Mouse (Mus musculus): Measurements from ENCODE around the gene Sgca. TPM values are rescaled to one million over a fixed set of nuclear protein-coding genes. Genes with fewer than 3 reads are reported as not detected.

Gene Sgca
- polyA plus RNA-seq, 1 experiment from 2014 or later: 0.96 TPM

GRCm38 (mm10) chr11:95004937-95005198, 28.7 kb upstream of the Sgca start:
- Histone ChIP-seq H3K36me3 (ENCODE audit: control insufficient read depth, insufficient read depth) (peaks cover 31% of the 10 kb centered on the region), H3K9me3 (replicated peaks; ENCODE audit: control insufficient read depth, low read length) (no peaks in the 10 kb centered on the region), H3K4me2 (ENCODE audit: low read depth, low read length) (no peak overlapping the region), H3K4me3 (ENCODE audit: low read depth, low read length) (no peak overlapping the region), H3K27me3 (ENCODE audit: control insufficient read depth, insufficient read depth, low read depth, low read length) (no peaks in the 10 kb centered on the region), H3K9ac (ENCODE audit: low read depth, low read length) (no peak overlapping the region), H3K27ac (ENCODE audit: low read length) (no peak overlapping the region), H3K4me1 (ENCODE audit: control insufficient read depth, low read depth, low read length) (peaks cover 66% of the 10 kb centered on the region)
- ATAC-seq (ENCODE audit: low read depth): no peak
- 73% methylated on average over 6 of the region's 6 CpGs for WGBS (ENCODE audit: insufficient replicate concordance)

- no peak for ATAC-seq (ENCODE audit: low read depth)
- Histone ChIP-seq H3K36me3 (ENCODE audit: control insufficient read depth, insufficient read depth) (peaks cover 36% of the 10 kb centered on the region), H3K4me1 (ENCODE audit: control insufficient read depth, low read depth, low read length) (peaks cover 70% of the 10 kb centered on the region), H3K27me3 (ENCODE audit: control insufficient read depth, insufficient read depth, low read depth, low read length) (no peaks in the 10 kb centered on the region), H3K9me3 (replicated peaks; ENCODE audit: control insufficient read depth, low read length) (no peaks in the 10 kb centered on the region), H3K9ac (ENCODE audit: low read depth, low read length) (no peak overlapping the region), H3K27ac (ENCODE audit: low read length) (0 out of 2 replicates have a peak overlapping the region, but pooled peaks have one; percentile 48), H3K4me2 (ENCODE audit: low read depth, low read length) (no peak overlapping the region), H3K4me3 (ENCODE audit: low read depth, low read length) (no peak overlapping the region)
- WGBS (ENCODE audit: insufficient replicate concordance): 75% methylated on average over 12 of the region's 12 CpGs
These were observed 28.2 kb upstream of the Sgca start for GRCm38 (mm10) chr11:95004136-95004936.

GRCm38 (mm10) chr11:95002705-95003104, 26.6 kb upstream of the Sgca start:
- Histone ChIP-seq H3K27me3 (ENCODE audit: control insufficient read depth, insufficient read depth, low read depth, low read length) (no peaks in the 10 kb centered on the region), H3K9ac (ENCODE audit: low read depth, low read length) (no peak overlapping the region), H3K4me3 (ENCODE audit: low read depth, low read length) (no peak overlapping the region), H3K36me3 (ENCODE audit: control insufficient read depth, insufficient read depth) (peaks cover 38% of the 10 kb centered on the region), H3K4me1 (ENCODE audit: control insufficient read depth, low read depth, low read length) (peaks cover 70% of the 10 kb centered on the region), H3K4me2 (ENCODE audit: low read depth, low read length) (no peak overlapping the region), H3K27ac (ENCODE audit: low read length) (no peak overlapping the region), H3K9me3 (replicated peaks; ENCODE audit: control insufficient read depth, low read length) (no peaks in the 10 kb centered on the region)
- no peak for ATAC-seq (ENCODE audit: low read depth)
- 90% methylated on average over 8 of the region's 8 CpGs for WGBS (ENCODE audit: insufficient replicate concordance)

GRCm38 (mm10) chr11:95001584-95002347, 25.6 kb upstream of the Sgca start:
- WGBS (ENCODE audit: insufficient replicate concordance): 83% methylated on average over 21 of the region's 21 CpGs
- H3K4me3 ChIP-seq (ENCODE audit: low read depth, low read length): no peak overlapping the region
- H3K4me2 ChIP-seq (ENCODE audit: low read depth, low read length): no peak overlapping the region
- no peak overlapping the region for H3K9ac ChIP-seq (ENCODE audit: low read depth, low read length)
- peak overlapping the region; percentile 18; the same call in 1 of the 2 replicates for H3K27ac ChIP-seq (ENCODE audit: low read length)
- no peak for ATAC-seq (ENCODE audit: low read depth)
- H3K9me3 ChIP-seq (replicated peaks; ENCODE audit: control insufficient read depth, low read length): no peaks in the 10 kb centered on the region
- peaks cover 38% of the 10 kb centered on the region for H3K36me3 ChIP-seq (ENCODE audit: control insufficient read depth, insufficient read depth)
- H3K4me1 ChIP-seq (ENCODE audit: control insufficient read depth, low read depth, low read length): peaks cover 70% of the 10 kb centered on the region
- H3K27me3 ChIP-seq (ENCODE audit: control insufficient read depth, insufficient read depth, low read depth, low read length): no peaks in the 10 kb centered on the region

- Histone ChIP-seq H3K4me2 (ENCODE audit: low read depth, low read length) (peak overlapping the region; percentile 28; the same call in 1 of the 2 replicates), H3K27me3 (ENCODE audit: control insufficient read depth, insufficient read depth, low read depth, low read length) (no peaks in the 10 kb centered on the region), H3K9ac (ENCODE audit: low read depth, low read length) (peak overlapping the region; percentile 15; the same call in 1 of the 2 replicates), H3K9me3 (replicated peaks; ENCODE audit: control insufficient read depth, low read length) (no peaks in the 10 kb centered on the region), H3K4me1 (ENCODE audit: control insufficient read depth, low read depth, low read length) (peaks cover 70% of the 10 kb centered on the region), H3K4me3 (ENCODE audit: low read depth, low read length) (no peak overlapping the region), H3K27ac (ENCODE audit: low read length) (peak overlapping the region; percentile 32), H3K36me3 (ENCODE audit: control insufficient read depth, insufficient read depth) (peaks cover 38% of the 10 kb centered on the region)
- ATAC-seq (ENCODE audit: low read depth): peak; percentile 19; the same call in 1 of the 2 replicates
- WGBS (ENCODE audit: insufficient replicate concordance): 4% methylated on average over 8 of the region's 8 CpGs
These were observed 24.9 kb upstream of the Sgca start for GRCm38 (mm10) chr11:95001058-95001457.

- H3K9me3 ChIP-seq (replicated peaks; ENCODE audit: control insufficient read depth, low read length): no peaks in the 10 kb centered on the region
- H3K4me3 ChIP-seq (ENCODE audit: low read depth, low read length): no peak overlapping the region
- H3K27me3 ChIP-seq (ENCODE audit: control insufficient read depth, insufficient read depth, low read depth, low read length): no peaks in the 10 kb centered on the region
- H3K36me3 ChIP-seq (ENCODE audit: control insufficient read depth, insufficient read depth): peaks cover 38% of the 10 kb centered on the region
- 10% methylated on average over 4 of the region's 4 CpGs for WGBS (ENCODE audit: insufficient replicate concordance)
- ATAC-seq (ENCODE audit: low read depth): no peak
- H3K4me2 ChIP-seq (ENCODE audit: low read depth, low read length): peak overlapping the region; percentile 28; the same call in 1 of the 2 replicates
- H3K4me1 ChIP-seq (ENCODE audit: control insufficient read depth, low read depth, low read length): peaks cover 71% of the 10 kb centered on the region
- H3K27ac ChIP-seq (ENCODE audit: low read length): peak overlapping the region; percentile 32
- peak overlapping the region; percentile 15; the same call in 1 of the 2 replicates for H3K9ac ChIP-seq (ENCODE audit: low read depth, low read length)
These were observed 24.4 kb upstream of the Sgca start for GRCm38 (mm10) chr11:95000548-95000947.

- Histone ChIP-seq H3K4me3 (ENCODE audit: low read depth, low read length) (no peak overlapping the region), H3K27me3 (ENCODE audit: control insufficient read depth, insufficient read depth, low read depth, low read length) (no peaks in the 10 kb centered on the region), H3K36me3 (ENCODE audit: control insufficient read depth, insufficient read depth) (peaks cover 34% of the 10 kb centered on the region), H3K4me2 (ENCODE audit: low read depth, low read length) (no peak overlapping the region), H3K9ac (ENCODE audit: low read depth, low read length) (no peak overlapping the region), H3K9me3 (replicated peaks; ENCODE audit: control insufficient read depth, low read length) (no peaks in the 10 kb centered on the region), H3K27ac (ENCODE audit: low read length) (peak overlapping the region; percentile 32), H3K4me1 (ENCODE audit: control insufficient read depth, low read depth, low read length) (peaks cover 75% of the 10 kb centered on the region)
- 51% methylated on average over 8 of the region's 8 CpGs for WGBS (ENCODE audit: insufficient replicate concordance)
- no peak for ATAC-seq (ENCODE audit: low read depth)
These were observed 24.0 kb upstream of the Sgca start for GRCm38 (mm10) chr11:95000128-95000527.

GRCm38 (mm10) chr11:94998041-94998531, 22.0 kb upstream of the Sgca start:
- Histone ChIP-seq H3K4me2 (ENCODE audit: low read depth, low read length) (peak overlapping the region; percentile 66), H3K36me3 (ENCODE audit: control insufficient read depth, insufficient read depth) (peaks cover 27% of the 10 kb centered on the region), H3K9me3 (replicated peaks; ENCODE audit: control insufficient read depth, low read length) (no peaks in the 10 kb centered on the region), H3K27ac (ENCODE audit: low read length) (peak overlapping the region; percentile 89), H3K9ac (ENCODE audit: low read depth, low read length) (peak overlapping the region; percentile 65), H3K27me3 (ENCODE audit: control insufficient read depth, insufficient read depth, low read depth, low read length) (no peaks in the 10 kb centered on the region), H3K4me3 (ENCODE audit: low read depth, low read length) (peak overlapping the region; percentile 56), H3K4me1 (ENCODE audit: control insufficient read depth, low read depth, low read length) (peaks cover 92% of the 10 kb centered on the region)
- 27% methylated on average over 16 of the region's 16 CpGs for WGBS (ENCODE audit: insufficient replicate concordance)
- peak; percentile 45 for ATAC-seq (ENCODE audit: low read depth)

GRCm38 (mm10) chr11:94997596-94997995, 21.5 kb upstream of the Sgca start:
- Histone ChIP-seq H3K4me3 (ENCODE audit: low read depth, low read length) (peak overlapping the region; percentile 56), H3K4me1 (ENCODE audit: control insufficient read depth, low read depth, low read length) (peaks cover 97% of the 10 kb centered on the region), H3K4me2 (ENCODE audit: low read depth, low read length) (peak overlapping the region; percentile 66), H3K9me3 (replicated peaks; ENCODE audit: control insufficient read depth, low read length) (no peaks in the 10 kb centered on the region), H3K36me3 (ENCODE audit: control insufficient read depth, insufficient read depth) (peaks cover 23% of the 10 kb centered on the region), H3K9ac (ENCODE audit: low read depth, low read length) (peak overlapping the region; percentile 65), H3K27ac (ENCODE audit: low read length) (peak overlapping the region; percentile 89), H3K27me3 (ENCODE audit: control insufficient read depth, insufficient read depth, low read depth, low read length) (no peaks in the 10 kb centered on the region)
- ATAC-seq (ENCODE audit: low read depth): peak; percentile 93
- WGBS (ENCODE audit: insufficient replicate concordance): 17% methylated on average over 5 of the region's 5 CpGs

All from liver, embryonic 16.5 days (tissue).